Mouse (Mus musculus) adrenal gland (tissue): Measurements from ENCODE around the gene Tnrc6b.
"Not testable (repeated sequence)": the region's sequence is repeated elsewhere in the genome, so short reads cannot be mapped to it uniquely, and the experiment has no call there.

Experiments
- intact Hi-C: fragments of 180-260 bp; cut with DNase I; formaldehyde crosslinking; loops from one replicate; pipeline ENCODE4 v1.15.1; 2025

The Tnrc6b gene

DNA sequence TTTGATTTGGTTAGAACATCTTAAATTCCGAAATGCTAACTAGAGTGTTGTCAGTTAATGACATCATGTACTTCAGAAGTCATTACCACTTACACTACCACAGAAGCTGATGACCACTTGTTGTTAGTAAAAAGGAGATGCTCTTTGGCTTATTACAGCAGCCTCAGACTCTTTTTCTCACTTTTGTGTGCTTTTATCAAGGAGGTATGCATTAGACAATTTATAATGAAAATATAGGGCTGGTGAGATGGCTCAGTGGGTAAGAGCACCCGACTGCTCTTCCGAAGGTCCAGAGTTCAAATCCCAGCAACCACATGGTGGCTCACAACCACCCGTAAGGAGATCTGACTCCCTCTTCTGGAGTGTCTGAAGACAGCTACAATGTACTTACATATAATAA is 24.6 kb downstream of the Tnrc6b start:
- intact Hi-C loops: not testable (repeated sequence)

DNA sequence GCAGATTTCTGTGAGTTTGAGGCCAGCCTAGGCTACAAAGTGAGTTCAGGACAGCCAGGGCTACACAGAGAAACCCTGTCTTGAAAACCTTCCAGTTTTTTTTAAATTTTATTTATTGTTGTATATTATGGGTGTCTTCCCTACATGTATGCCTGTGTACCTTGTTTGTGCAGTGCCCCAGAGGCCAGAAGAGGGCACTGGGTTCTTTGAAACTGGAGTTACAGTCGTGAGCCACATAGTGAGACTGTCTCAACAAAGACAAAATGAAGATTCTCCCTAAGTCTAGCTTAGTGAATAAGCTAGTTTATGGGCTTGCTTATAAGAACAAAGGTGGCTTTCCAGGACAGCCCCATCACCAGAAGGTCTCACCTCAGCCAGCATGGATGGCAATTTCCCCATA is 25.4 kb downstream of the Tnrc6b start:
- intact Hi-C loops: no loop called here

DNA sequence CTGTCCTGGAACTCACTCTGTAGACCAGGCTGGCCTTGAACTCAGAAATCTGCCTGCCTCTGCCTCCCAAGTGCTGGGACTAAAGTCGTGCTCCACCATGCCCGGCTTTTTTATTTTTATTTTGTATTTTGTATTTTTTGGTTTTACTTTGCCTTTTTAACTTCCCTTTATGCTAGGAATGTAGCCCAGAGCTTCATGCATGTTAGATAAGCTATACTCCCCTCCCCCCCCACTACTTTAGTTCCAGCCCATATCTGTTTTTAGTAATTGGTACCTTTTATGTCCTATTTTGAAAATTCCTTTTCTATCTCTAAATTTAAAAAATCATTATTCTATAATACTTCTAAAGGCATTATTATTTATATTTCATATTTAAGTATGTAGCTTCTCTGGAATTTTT is 27.1 kb downstream of the Tnrc6b start:
- intact Hi-C loops: no loop called here

DNA sequence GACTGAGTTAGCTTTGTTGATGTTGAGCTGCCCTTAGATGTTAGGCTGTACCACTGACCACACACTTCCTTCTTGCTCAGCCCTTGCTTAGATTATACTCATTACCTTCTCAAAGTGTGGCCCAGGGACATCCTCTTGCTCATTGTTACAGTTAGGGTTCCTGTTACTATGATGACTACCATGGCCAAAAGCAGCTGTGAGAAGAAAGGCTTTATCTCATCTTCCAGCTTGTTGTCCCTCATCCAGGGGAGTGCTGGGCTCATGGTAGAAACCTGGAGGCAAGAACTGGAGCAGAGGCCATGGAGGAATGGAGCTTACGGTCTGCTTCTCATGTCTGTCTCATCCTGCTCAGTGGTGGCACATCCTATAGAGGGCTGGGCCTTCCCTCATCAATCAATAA is 28.9 kb downstream of the Tnrc6b start:
- intact Hi-C loops: no loop called here

DNA sequence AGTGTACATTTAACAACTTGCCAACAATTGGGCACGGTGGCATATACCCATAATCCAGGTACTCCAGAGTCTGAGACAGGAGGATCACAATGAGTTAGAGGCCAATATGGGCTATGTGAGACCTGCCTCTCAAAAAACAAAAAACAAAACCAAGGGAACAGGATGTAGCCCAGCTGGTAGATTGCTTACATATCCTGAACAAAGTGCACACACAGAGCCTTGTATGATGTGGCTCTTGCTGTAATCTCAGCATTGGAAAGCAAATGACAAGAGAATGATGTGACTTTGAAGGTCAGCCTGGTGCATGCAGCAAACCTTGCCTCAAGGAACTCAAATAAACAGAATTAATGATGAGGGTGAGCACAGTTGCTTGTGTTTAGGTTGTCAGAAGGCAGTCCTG is 30.7 kb downstream of the Tnrc6b start:
- intact Hi-C loops: no loop called here

DNA sequence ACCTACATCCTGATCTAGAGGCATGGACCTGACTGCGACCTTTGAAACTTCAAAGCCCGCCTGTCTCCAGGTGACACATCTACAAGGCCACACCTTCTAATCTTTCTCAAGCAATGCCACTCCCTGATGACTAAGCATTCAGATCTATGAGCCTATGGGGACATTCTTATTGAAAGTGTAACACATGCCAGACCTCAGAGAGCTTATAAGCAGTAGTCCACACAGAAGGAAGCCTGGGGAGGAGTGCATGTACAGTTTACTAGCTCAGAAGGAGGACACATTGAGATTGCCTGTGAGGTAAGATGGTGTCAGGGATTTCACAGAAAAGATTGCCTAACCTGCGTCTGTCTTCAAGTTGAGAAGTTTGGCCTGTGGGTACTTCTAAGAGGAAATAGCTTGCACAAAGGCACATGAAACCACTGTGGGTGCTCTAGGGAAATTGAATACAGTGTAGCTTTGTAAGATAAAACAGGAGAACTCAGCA is 31.9 kb downstream of the Tnrc6b start:
- intact Hi-C loops: no loop called here

DNA sequence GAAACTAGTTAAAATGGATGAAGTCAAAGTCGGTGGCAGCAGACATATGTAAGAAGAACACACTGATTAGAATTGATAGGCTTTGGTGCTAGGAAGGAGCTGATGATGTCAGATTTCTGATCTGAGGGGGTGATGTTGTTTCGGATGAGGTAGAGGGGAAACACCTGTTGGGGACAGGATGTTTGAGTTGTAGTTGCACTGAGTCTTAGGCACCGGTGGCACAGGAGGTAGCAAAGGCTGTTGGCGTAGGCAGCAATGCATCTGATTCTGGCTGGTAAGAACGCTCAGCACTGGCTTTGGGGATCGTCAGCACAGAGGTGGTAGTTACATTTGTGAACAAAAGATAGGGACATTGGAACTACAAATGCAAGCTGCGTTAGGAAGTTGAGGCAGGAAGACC is 32.5 kb downstream of the Tnrc6b start:
- intact Hi-C loops: no loop called here

DNA sequence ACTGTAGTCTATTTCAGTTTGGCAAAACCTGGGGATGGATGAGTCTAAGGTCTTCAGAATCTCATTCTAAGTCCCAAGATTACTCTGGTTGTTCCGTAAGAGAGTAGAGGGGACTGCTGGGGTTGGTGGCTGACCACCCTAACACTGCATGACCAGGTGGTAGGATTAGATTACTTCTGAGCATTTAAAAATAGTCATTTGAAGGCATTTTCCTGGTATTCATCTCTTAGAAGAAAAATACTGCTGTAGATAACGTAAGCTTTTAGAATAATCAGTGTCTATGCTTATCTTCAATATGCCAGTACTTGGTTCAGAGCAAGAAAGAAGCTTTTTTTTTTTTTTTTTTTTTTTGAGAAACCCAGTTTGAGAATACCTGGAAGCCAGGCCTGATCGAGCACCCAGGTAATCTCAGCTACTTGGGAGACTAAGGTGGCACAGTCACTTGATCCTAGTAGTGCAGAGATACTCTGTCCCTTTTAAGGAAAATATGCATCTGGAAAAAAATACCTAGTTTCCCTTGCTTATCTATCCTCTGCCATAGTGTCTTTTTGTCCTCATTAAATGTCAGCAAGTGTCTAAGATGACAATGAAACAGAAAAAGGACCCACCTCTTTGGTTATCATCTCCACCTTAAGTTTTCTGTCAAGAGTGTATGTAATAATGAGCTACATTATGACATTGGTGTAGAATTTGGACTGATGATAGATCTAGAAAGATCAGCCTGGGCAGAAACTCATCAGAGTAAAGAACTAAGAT is 33.7 kb downstream of the Tnrc6b start:
- intact Hi-C loops: no loop called here

DNA sequence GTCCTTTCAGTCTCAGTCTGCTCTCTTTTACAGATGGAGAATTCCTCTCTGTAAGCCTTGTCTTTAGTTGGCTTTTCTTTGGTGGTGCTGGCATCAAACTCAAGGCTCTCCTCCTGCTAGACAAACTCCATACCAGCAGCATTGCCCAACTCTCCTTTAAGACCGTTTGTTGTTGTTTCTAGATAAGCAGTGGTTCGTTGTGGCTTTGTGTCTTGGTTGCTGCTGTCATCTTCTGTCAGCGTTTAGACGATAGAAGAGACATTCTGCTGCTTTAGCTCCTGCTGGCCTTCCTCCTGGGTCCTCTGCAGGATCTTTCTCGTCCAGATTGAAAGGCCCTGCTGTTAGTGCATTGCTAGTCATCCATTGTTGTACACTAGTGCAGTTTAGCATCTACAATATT is 37.9 kb downstream of the Tnrc6b start:
- intact Hi-C loops: no loop called here

DNA sequence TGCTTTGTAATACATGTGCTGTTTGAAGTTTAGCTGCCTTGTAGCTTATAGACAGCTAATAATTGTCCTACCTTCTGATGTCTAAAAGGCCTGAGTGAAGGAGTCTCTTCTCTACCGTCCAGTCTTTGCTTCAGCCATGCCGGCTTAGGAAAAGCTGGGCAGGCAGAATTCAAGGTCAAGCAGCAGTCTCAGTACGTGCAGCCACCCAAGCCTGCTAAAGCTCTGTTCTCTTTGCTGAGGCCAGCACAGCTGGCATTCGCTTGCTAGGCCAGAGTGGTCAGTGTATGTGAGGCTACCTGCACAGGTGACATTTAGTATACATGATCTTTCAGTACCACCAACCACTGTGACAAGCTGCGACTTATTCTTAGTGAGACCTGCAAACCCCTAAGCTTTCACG is 42.2 kb downstream of the Tnrc6b start:
- intact Hi-C loops: no loop called here

DNA sequence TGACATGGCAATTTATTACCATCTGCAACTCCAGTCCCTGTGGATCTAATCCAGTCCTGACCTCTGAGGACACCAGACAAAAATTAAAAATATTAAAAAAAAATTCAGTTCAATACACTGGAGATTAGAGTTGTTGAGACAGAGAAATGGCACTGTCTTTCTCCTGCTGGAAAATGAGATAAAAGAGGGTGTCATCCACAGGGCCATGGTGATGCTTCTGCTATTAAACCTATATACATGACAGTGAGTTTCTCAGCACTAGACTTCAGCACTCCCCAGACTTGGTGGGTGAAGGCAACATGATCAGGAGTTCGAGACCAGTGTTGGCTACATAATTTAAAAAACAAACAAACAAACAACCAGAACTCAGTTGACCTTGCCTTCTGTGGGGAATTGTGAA is 43.0 kb downstream of the Tnrc6b start:
- intact Hi-C loops: no loop called here

DNA sequence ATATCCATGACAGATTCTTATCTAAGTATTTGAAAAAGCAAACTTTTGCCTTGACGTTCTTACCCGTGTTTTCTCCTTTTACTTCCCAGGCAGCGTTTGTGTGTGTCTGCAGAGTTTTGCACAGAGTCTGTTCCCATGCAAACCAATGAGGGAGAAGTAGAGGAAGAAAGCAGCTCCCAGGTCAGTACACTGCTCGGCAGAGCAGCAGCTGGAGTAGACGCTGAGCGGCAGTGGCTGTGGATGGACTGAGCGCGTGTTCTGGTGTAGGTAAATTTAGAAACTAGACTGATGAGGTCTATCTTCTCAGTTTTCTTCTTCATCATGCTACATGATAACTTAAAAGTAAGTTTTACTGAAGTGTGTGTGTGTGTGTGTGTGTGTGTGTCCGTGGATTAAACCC is 48.3 kb downstream of the Tnrc6b start:
- intact Hi-C loops: no loop called here

DNA sequence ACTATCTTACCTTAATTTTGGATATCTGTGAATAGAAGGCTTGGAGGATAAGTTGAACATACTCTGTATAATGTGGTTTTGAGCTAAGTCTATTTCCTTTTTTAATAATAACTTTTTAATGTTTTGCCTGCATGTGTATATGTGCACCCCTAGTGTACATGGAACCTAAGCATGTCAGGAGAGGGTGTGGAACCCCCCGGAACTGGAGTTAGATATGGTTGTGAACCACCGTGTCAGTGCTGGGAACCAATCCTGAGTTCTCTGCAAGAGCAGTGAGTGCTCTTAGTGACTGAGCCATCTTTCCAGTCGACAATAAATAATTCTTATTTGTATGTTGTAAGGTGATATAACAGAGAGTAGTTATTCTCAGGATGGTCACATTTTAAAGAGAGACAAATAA is 49.4 kb downstream of the Tnrc6b start:
- intact Hi-C loops: no loop called here

DNA sequence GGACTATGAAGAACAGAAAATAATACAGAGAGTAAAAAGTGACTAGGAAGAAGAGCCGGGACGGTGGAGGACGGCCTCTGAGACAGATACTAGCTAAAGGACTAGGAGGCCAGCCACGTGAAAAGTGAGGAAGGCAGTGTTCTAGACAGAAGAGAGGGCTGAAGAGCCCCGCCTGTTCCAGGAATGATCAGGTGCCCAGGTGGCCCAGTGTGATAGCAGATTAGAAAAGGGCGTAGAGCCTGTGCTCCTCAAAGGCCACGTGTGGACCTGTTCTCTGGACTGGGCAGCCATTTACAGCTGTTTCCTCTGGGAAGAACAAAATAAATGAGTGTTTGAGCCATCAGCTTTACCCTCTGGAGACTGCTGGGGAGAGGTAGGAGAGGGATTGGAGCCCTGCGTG is 49.8 kb downstream of the Tnrc6b start:
- intact Hi-C loops: no loop called here

DNA sequence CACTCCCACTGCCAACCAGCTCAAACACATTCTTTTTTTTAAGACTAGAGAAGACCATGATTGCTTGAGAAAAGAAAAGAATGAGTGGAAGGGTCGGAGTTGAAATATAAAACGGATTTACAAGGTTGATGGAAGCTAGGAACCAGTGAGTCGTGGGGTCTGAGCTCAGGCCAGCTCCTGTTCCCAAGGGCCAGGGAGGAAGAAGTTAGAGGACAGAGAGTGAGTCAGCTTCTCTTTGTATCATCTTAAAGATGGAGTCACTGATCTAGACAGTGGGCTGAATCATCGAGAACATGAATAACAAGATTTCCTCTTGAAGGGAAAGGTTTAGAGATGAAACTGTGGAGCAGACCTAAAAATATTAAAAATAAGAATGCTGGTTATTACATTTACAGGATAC is 51.5 kb downstream of the Tnrc6b start:
- intact Hi-C loops: no loop called here

DNA sequence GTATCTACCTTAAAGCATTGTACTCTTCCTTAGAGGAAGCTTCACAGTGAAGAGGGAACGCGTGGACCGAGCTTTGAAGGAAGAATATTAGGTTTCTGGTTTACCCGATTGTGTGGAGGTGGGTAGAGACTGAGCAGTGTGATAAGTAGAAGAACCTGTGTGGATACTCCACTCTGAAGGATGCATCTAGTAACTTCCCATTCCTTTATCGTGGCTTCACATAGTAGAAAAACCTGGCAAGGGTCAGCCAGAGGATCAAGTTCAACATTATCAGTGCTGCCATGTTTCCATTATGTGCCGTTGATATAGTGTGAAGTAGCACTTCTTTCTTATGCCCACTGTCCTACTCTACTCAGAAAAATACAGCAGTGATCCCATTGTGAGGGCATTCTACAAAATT is 53.6 kb downstream of the Tnrc6b start:
- intact Hi-C loops: no loop called here

DNA sequence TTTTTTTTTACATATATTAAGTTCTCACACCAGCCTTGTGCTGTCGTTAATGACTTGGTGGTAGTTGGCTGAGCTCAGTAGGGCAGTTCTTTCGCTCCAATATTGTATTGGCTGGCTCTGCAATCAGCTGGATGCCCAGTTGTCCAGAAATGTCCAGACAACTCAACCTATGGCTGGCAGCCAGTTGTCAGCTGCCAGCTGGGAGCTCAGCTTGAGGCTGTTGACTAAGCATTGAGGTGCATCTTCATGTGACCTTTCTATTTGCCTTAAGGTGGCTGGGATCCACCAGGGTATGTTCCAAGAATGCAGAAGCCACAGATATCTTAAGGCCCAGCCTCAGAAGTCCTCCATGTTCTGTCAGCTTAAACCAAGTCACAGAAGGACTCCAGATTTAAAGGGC is 54.3 kb downstream of the Tnrc6b start:
- intact Hi-C loops: no loop called here

DNA sequence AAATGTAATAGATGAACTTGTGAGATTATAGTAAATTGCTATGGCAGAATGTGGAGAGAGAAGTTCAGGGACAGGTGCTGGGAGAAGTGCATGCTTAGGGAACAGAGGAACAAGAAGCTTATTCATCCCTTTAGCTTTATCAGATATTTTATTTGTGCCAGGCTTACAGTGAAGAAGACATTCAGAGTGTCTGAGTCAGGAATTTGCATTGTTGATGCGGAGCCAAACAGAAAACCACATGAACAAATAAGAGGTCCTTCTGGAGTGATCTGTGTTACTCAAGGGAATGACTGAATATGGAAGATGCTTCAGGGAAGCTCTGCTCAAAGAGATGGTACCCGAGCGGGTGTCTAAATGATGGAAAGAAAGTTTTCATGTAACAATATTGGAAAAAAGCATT is 57.1 kb downstream of the Tnrc6b start:
- intact Hi-C loops: no loop called here

DNA sequence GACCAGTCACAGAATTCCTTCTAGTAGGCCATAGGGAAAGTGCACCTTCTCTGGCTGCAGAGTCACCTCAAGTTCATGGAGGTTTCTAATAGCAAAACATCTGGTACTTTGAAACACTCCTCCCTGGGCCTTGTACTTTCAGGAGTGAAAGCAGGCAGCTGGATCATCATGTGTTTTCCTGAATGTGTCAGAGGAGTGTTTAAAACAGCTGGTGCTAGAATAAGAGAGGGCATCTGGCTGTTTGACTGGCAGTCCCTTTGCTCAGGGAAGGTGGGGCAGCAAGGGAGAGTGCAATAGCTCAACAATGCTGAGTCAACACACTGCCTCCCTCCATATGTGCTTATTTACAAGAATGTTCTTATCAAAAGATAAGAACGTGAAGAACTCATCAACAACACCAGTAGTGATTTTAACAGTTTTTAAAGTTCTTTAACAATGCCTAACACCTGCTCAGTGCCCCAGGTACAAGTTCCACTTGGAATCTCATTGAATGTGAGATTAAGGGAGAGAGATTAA is 60.9 kb downstream of the Tnrc6b start:
- intact Hi-C loops: no loop called here

DNA sequence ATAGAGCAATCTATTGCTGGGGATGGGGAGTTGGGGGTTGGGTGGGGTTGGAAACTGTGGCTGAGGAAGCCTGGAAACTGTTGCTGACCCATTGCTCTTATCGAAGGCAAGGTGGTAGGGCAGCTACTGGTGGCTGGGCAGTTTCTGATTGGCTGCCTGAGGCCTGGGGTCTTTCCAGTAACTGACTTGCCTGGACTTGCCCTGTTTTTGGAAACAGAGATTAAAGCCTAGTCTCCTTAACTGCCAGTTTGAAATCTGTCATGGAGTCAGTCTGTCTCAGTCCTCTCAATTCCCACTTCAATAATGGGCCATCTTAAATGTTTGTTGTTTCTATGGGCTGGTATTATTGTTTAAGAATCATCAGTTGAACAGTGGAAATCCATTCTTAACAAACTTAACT is 63.6 kb downstream of the Tnrc6b start:
- intact Hi-C loops: no loop called here

DNA sequence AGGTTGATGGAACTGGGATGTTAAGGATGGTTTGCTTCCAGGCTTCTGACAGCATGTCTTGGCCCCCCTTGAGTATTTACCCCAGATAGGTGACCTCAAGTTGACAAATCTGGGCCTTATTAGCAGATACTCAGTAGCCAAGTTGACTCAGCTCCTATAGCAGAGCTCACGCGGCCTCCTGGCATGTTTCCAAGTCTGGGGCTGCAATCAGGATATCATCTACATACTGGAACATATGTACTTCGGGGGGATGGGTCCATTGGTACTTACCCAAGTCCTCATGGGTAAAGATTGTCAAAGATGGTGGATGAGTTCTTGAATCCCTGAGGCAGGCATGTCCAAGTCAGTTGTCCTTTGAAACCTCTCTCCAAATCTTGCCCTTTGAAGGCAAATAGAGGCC is 67.9 kb downstream of the Tnrc6b start:
- intact Hi-C loops: no loop called here

DNA sequence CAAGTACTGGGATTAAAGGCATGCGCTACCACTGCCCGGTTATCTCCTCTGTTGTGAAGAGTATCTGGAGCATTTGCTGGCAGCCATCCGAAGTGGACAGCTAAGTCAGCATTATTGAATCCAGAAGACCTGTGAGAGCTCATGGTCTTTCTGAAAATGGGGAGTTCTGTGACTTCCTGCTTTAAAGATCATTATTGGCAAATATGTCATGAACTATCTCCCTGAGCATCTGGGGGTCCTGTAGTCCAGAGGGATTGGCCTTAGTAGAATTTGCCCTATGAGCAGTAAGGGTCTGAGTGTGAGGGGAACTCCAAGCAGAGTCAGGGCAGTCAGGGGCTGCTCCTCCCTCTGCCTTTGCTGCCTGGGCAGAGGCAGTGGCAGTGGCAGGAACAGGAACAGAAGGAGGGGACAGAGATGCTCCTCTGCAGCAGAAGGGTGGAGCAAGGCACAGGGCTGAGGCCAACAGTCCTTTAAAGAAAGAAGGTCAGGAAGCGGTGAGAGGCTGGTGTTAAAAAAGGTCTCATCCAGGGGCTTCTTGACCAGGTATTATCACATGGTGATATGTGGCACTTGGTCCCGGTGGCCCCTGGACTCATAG is 69.1 kb downstream of the Tnrc6b start:
- intact Hi-C loops: no loop called here

DNA sequence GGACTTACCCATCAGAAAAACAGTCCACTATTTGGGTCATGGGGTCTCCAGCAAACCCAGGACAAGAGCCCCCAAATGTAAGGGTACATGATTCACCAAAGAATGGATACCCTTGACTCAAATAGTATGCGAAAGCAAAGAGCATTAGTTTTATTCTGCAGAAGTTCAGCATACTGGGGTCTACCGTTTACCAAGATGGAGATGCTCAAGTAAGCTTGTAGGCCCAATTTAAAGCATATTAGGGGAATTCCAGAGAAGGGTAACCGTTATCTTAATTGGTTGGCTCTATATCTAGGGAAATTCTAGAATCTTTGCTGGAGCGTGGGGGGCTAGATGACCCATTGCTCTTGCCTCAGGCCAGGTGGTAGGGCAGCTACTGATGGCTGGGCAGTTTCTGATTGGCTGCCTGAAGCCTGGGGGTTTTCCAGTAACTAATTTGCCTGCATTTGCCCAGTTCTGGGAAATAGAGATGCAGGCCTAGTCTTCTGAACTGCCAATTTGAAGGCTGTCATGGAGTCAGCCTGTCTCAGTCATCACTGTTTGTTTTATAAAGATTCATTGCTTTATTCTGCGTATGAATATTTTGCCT is 70.2 kb downstream of the Tnrc6b start:
- intact Hi-C loops: no loop called here
